Mouse (Mus musculus): ENCODE measurements around the gene Polr3e.

DNA sequence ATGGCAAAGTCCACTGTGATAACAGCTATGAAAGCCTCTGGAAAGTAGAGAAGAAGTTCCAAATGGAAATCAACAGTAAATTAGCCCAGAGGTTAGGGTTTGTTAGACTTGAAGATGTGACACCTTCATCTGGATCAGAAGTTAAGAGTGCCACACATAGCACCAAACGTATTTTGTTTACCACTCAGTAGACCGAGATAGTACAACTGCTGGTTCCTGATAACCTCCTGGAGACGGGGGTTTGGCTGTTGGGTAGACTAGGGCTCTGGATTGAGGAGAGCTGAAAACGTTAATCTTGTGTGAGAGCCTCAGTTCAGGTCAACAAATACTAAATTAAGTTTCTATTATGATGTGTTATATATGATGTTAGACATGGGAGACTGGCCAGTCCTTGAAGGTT, 62.5 kb downstream of the Polr3e start:
- TF ChIP-seq FLI1 (IDR thresholded peaks at IDR 0.05; ENCODE audit: low read length): no peak
- TF ChIP-seq GATA1 (IDR thresholded peaks at IDR 0.05; ENCODE audit: borderline replicate concordance, low read length): no peak

Data from megakaryocyte, embryonic 14.5 days (primary cell).